Mouse (Mus musculus): ENCODE results near the gene Ttll5.

- no peak for TF ChIP-seq POLR2A (IDR thresholded peaks at IDR 0.05; ENCODE audit: insufficient read depth, low read depth, low read length)
- no peak for TF ChIP-seq CTCF (IDR thresholded peaks at IDR 0.05)
These were observed 225.4 kb downstream of the Ttll5 start for GRCm38 (mm10) chr12:86049813-86050212.
